26 mouse cellular contexts compared by ENCODE assay signal in the genomic region with DNA sequence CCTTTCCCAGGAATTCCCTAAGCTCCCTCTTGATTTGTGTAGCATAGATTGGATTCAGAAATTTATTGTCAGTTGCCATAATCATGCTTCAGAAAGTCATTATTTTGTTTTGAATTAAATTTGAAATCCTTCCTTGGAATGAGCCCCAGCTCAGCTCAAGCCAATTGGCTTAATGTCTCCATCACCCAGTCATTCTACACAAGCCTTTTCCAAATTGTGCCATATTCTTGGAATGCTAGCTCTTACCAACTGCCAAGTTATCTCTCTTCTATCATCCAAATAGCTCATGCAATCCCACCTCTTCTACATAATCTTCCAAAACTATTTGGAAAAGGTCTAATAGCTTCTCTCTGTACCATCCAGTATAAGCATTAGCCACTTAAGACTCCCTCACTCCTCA.
DNase-seq lines count a peak whose midpoint lies in the region; ATAC-seq lines count a peak whose summit lies in the region.
"Had no signal": no experiment of that assay in that cellular context is flagged by ENCODE, and none has a peak within 500 bp of the region (broad histone marks: within the 10 kb centered on the region; RNA-seq: fewer than 3 reads in every experiment).

No protein-coding gene starts in this region.

- H3K4me3 ChIP-seq in forebrain, embryonic 15.5 days, result no peak overlapping the region
- H3K4me3 ChIP-seq in forebrain, embryonic 11.5 days (ENCODE audit: low read depth, low read length), result no peak overlapping the region
- H3K4me3 ChIP-seq in midbrain, embryonic 11.5 days (ENCODE audit: low read depth, low read length), result no peak overlapping the region
- no peak overlapping the region for H3K4me3 ChIP-seq in midbrain, embryonic 15.5 days
- no peak overlapping the region for H3K4me3 ChIP-seq in hindbrain, embryonic 16.5 days (ENCODE audit: low read length)
- H3K4me3 ChIP-seq: embryonic facial prominence, embryonic 12.5 days; embryonic facial prominence, embryonic 15.5 days; heart, adult 2 months; heart, embryonic 10.5 days; heart, embryonic 13.5 days had no signal

- peaks cover 14% of the 10 kb centered on the region for H3K4me1 ChIP-seq in forebrain, embryonic 15.5 days
- no peaks in the 10 kb centered on the region for H3K4me1 ChIP-seq in forebrain, embryonic 11.5 days (replicated peaks; ENCODE audit: control insufficient read depth, insufficient read depth, low read length)
- no peaks in the 10 kb centered on the region for H3K4me1 ChIP-seq in midbrain, embryonic 11.5 days (ENCODE audit: control insufficient read depth, insufficient read depth, low read length)
- 0 out of 2 replicates have a peak, but pooled peaks cover 6% of the 10 kb centered on the region for H3K4me1 ChIP-seq in midbrain, embryonic 15.5 days
- no peaks in the 10 kb centered on the region for H3K4me1 ChIP-seq in hindbrain, embryonic 16.5 days (ENCODE audit: control insufficient read depth, insufficient read depth, low read depth, low read length)
- H3K4me1 ChIP-seq: embryonic facial prominence, embryonic 12.5 days; embryonic facial prominence, embryonic 15.5 days; heart, embryonic 10.5 days; heart, embryonic 13.5 days had no signal

- H3K27me3 ChIP-seq in forebrain, embryonic 15.5 days, result no peaks in the 10 kb centered on the region
- H3K27me3 ChIP-seq in forebrain, embryonic 11.5 days (ENCODE audit: control insufficient read depth, insufficient read depth, low read length), result no peaks in the 10 kb centered on the region
- no peaks in the 10 kb centered on the region for H3K27me3 ChIP-seq in midbrain, embryonic 11.5 days (ENCODE audit: control insufficient read depth, insufficient read depth, low read length)
- no peaks in the 10 kb centered on the region for H3K27me3 ChIP-seq in midbrain, embryonic 15.5 days (replicated peaks)
- no peaks in the 10 kb centered on the region for H3K27me3 ChIP-seq in hindbrain, embryonic 16.5 days (replicated peaks; ENCODE audit: control insufficient read depth, insufficient read depth, low read length)
- H3K27me3 ChIP-seq: embryonic facial prominence, embryonic 12.5 days; embryonic facial prominence, embryonic 15.5 days; heart, embryonic 13.5 days had no signal

- DNase-seq in cerebellum, postnatal 10 days, result peak; percentile 33 to 40
- DNase-seq in cerebellum, postnatal 4 days (ENCODE audit: low spot score in 2 of 2), result no peak
- DNase-seq in forebrain, embryonic 11.5 days (ENCODE audit: low spot score), result no peak
- DNase-seq in midbrain, embryonic 11.5 days (ENCODE audit: low spot score, missing footprints), result peak; percentile 33
- DNase-seq in embryo, embryonic 9.5 days (ENCODE audit: extremely low spot score), result no peak
- DNase-seq: adrenal gland, adult 8-10 months; adrenal gland, postnatal 25 days; cerebellum, adult 18-20 months; cerebellum, adult 9-10 months; cerebellum, postnatal 36 days; gastrocnemius, postnatal 10 days; gastrocnemius, postnatal 36 days; heart, adult 2 months; heart, postnatal 14 days; heart, postnatal 4 days; kidney, adult 2 months had no signal

- peak; percentile 55 for ATAC-seq in forebrain, embryonic 15.5 days (replicated peaks)
- ATAC-seq in forebrain, embryonic 11.5 days (replicated peaks; ENCODE audit: low FRiP score), result no peak
- no peak for ATAC-seq in midbrain, embryonic 11.5 days (ENCODE audit: low FRiP score)
- ATAC-seq in midbrain, embryonic 15.5 days (replicated peaks), result no peak
- ATAC-seq in hindbrain, embryonic 16.5 days, result no peak
- ATAC-seq: activated CD4-positive, CD25-positive, alpha-beta regulatory T cell, adult 4 months; intestine, postnatal 0 days had no signal

- H3K9ac ChIP-seq in forebrain, embryonic 15.5 days (replicated peaks), result no peak overlapping the region
- no peak overlapping the region for H3K9ac ChIP-seq in forebrain, embryonic 11.5 days (ENCODE audit: low read length)
- no peak overlapping the region for H3K9ac ChIP-seq in midbrain, embryonic 11.5 days (ENCODE audit: low read length)
- no peak overlapping the region for H3K9ac ChIP-seq in midbrain, embryonic 15.5 days
- H3K9ac ChIP-seq in hindbrain, embryonic 16.5 days (ENCODE audit: low read depth, low read length), result no peak overlapping the region
- H3K9ac ChIP-seq: embryonic facial prominence, embryonic 12.5 days; embryonic facial prominence, embryonic 15.5 days; heart, embryonic 13.5 days; hindbrain, embryonic 14.5 days had no signal

- no peaks in the 10 kb centered on the region for H3K9me3 ChIP-seq in forebrain, embryonic 15.5 days
- H3K9me3 ChIP-seq in forebrain, embryonic 11.5 days (ENCODE audit: control insufficient read depth, low read length), result no peaks in the 10 kb centered on the region
- H3K9me3 ChIP-seq in midbrain, embryonic 11.5 days (ENCODE audit: control insufficient read depth, low read length), result no peaks in the 10 kb centered on the region
- no peaks in the 10 kb centered on the region for H3K9me3 ChIP-seq in midbrain, embryonic 15.5 days
- H3K9me3 ChIP-seq in hindbrain, embryonic 16.5 days (ENCODE audit: control insufficient read depth, low read length), result no peaks in the 10 kb centered on the region
- H3K9me3 ChIP-seq: embryonic facial prominence, embryonic 12.5 days; embryonic facial prominence, embryonic 15.5 days; heart, embryonic 10.5 days; heart, embryonic 13.5 days had no signal

- no peak overlapping the region for H3K27ac ChIP-seq in forebrain, embryonic 15.5 days (replicated peaks)
- no peak overlapping the region for H3K27ac ChIP-seq in forebrain, embryonic 11.5 days (ENCODE audit: low read depth, low read length)
- H3K27ac ChIP-seq in midbrain, embryonic 11.5 days (ENCODE audit: low read depth, low read length), result no peak overlapping the region
- H3K27ac ChIP-seq in midbrain, embryonic 15.5 days, result no peak overlapping the region
- H3K27ac ChIP-seq in hindbrain, embryonic 16.5 days (ENCODE audit: low read depth, low read length), result no peak overlapping the region
- H3K27ac ChIP-seq: embryonic facial prominence, embryonic 12.5 days; embryonic facial prominence, embryonic 15.5 days; heart, adult 2 months; heart, embryonic 10.5 days; heart, embryonic 13.5 days; hindbrain, embryonic 14.5 days had no signal

- H3K36me3 ChIP-seq in forebrain, embryonic 15.5 days, result no peaks in the 10 kb centered on the region
- no peaks in the 10 kb centered on the region for H3K36me3 ChIP-seq in forebrain, embryonic 11.5 days (ENCODE audit: control insufficient read depth, insufficient read depth, low read length)
- H3K36me3 ChIP-seq in midbrain, embryonic 11.5 days (ENCODE audit: control insufficient read depth, insufficient read depth, low read length), result no peaks in the 10 kb centered on the region
- no peaks in the 10 kb centered on the region for H3K36me3 ChIP-seq in midbrain, embryonic 15.5 days (replicated peaks)
- no peaks in the 10 kb centered on the region for H3K36me3 ChIP-seq in hindbrain, embryonic 16.5 days (ENCODE audit: control insufficient read depth, insufficient read depth, low read length)
- H3K36me3 ChIP-seq: embryonic facial prominence, embryonic 12.5 days; embryonic facial prominence, embryonic 15.5 days; heart, embryonic 10.5 days; heart, embryonic 13.5 days had no signal

- H3K4me2 ChIP-seq in forebrain, embryonic 15.5 days (replicated peaks), result no peak overlapping the region
- no peak overlapping the region for H3K4me2 ChIP-seq in forebrain, embryonic 11.5 days (ENCODE audit: low read depth, low read length, severe bottlenecking)
- H3K4me2 ChIP-seq in midbrain, embryonic 11.5 days, result no peak overlapping the region
- no peak overlapping the region for H3K4me2 ChIP-seq in midbrain, embryonic 15.5 days
- H3K4me2 ChIP-seq in hindbrain, embryonic 16.5 days (ENCODE audit: low read length), result no peak overlapping the region
- H3K4me2 ChIP-seq: embryonic facial prominence, embryonic 12.5 days; embryonic facial prominence, embryonic 15.5 days; heart, embryonic 13.5 days; hindbrain, embryonic 14.5 days had no signal

Comparison
In these comparisons a context has a peak if more than half of its experiments do, and no peak if none do; other contexts are left out.
1. DNase-seq: peak in cerebellum, postnatal 10 days (2 of 2) and midbrain, embryonic 11.5 days (single experiment); none in cerebellum, postnatal 4 days (0 of 2), forebrain, embryonic 11.5 days (single experiment) and embryo, embryonic 9.5 days (single experiment).